Mouse (Mus musculus) ES-Bruce4 (cell line): ENCODE results near the gene Nr2f1. TPM values are rescaled to one million over a fixed set of nuclear protein-coding genes. Genes with fewer than 3 reads are reported as not detected.
A peak's percentile ranks its signal among the peaks of the same experiment; 100 is the strongest.

ENCODE experiments used
- H3K27ac ChIP-seq: 2 replicates; pipeline ENCODE4 v1.5.1; 2012; ENCODE audit warnings: low read length, inconsistent platforms; ENCODE audit not compliant: insufficient read depth
- H3K27me3 ChIP-seq: 2 replicates; pipeline ENCODE4 v1.6.1; 2012; ENCODE audit warnings: mild to moderate bottlenecking, low read length, inconsistent platforms; ENCODE audit not compliant: control insufficient read depth, poor library complexity, insufficient read depth, severe bottlenecking
- H3K36me3 ChIP-seq: 2 replicates; pipeline ENCODE4 v1.6.1; 2012; ENCODE audit warnings: inconsistent platforms, mild to moderate bottlenecking, low read length, moderate library complexity; ENCODE audit not compliant: control insufficient read depth, poor library complexity, insufficient read depth, severe bottlenecking
- H3K4me1 ChIP-seq: one replicate; pipeline ENCODE4 v1.8.1; 2011; ENCODE audit warnings: low read length; ENCODE audit not compliant: control insufficient read depth, insufficient read depth
- H3K4me3 ChIP-seq: 2 replicates; pipeline ENCODE4 v1.5.1; 2011; ENCODE audit warnings: low read depth, mild to moderate bottlenecking, low read length
- H3K9ac ChIP-seq: 2 replicates; pipeline ENCODE4 v1.6.1; 2012; ENCODE audit warnings: low read depth, mild to moderate bottlenecking, inconsistent platforms; ENCODE audit not compliant: poor library complexity, severe bottlenecking
- H3K9me3 ChIP-seq: replicated peaks from 2 replicates; pipeline ENCODE4 v1.6.1; 2012; ENCODE audit warnings: mild to moderate bottlenecking, low read length, inconsistent platforms; ENCODE audit not compliant: control insufficient read depth, poor library complexity, insufficient read depth, severe bottlenecking
- CTCF ChIP-seq: IDR thresholded peaks from one replicate; pipeline ENCODE4 v1.8.1; 2011; ENCODE audit warnings: low read depth, low read length
- EP300 ChIP-seq: IDR thresholded peaks from 2 replicates; pipeline ENCODE4 v1.6.1; 2011; ENCODE audit warnings: low read depth, low read length; ENCODE audit not compliant: insufficient read depth
- POLR2A ChIP-seq: IDR thresholded peaks from one replicate; pipeline ENCODE4 v1.8.1; 2011; ENCODE audit warnings: low read length; ENCODE audit not compliant: insufficient read depth
- polyA plus RNA-seq: library from polyadenylated mRNA; stranded (reverse); fragments of >200 nt; gene quantifications from 2 replicates; pipeline ENCODE4 v1.2.4, GENCODE M21; 2011; ENCODE audit warnings: low read depth; ENCODE audit not compliant: missing spikeins, insufficient read depth, insufficient read length

Nr2f1 gene
- polyA plus RNA-seq, 1 experiment = not detected

DNA sequence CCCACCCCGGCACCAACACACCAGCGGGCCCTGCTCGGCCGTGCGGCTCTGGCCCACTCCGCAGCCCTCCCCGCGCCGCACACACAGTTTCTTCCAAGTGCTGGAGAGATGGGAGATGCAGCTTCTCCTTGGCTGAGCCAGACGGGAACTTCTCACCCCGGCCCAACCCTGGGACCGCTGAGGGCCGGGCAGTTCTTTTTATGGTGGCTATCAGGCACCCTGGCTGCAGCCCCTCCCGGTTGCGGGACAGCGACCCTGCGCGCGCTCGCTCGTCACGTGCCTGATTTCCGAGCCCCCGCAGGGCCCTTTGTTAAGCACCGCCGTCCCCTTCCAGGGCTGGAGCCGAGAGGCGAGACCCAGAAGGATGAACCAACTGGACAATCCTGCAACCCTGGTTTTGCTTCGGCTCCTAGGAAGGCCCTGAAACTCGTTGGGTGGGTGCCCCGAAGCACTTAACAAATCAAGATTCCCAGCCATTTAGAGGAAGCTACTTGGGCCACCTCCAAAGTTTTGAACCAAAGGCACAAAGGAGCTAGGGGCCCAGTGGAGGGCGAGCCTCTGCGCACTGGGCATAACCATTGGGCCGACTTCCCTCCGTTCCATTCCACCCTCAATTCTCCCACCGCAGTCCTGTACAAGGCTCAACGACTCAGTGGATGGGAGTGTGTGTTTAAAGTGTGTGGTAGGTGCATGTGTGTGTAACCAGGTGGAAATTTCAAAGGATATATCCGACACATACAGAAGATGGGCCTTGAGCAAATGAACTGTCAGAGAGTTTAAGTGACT is 20.1 kb downstream of the Nr2f1 start:
- H3K27me3 ChIP-seq = peaks cover 19% of the 10 kb centered on the region
- no peaks in the 10 kb centered on the region for H3K36me3 ChIP-seq
- TF ChIP-seq EP300 = no peak
- no peak for TF ChIP-seq CTCF
- TF ChIP-seq POLR2A = no peak
- H3K27ac ChIP-seq = no peak overlapping the region
- H3K4me1 ChIP-seq = no peaks in the 10 kb centered on the region
- no peak overlapping the region; the same call in 1 of the 2 replicates for H3K9ac ChIP-seq
- peak overlapping the region; percentile 51 for H3K4me3 ChIP-seq
- peaks cover 6% of the 10 kb centered on the region; the same call in 1 of the 2 replicates for H3K9me3 ChIP-seq

DNA sequence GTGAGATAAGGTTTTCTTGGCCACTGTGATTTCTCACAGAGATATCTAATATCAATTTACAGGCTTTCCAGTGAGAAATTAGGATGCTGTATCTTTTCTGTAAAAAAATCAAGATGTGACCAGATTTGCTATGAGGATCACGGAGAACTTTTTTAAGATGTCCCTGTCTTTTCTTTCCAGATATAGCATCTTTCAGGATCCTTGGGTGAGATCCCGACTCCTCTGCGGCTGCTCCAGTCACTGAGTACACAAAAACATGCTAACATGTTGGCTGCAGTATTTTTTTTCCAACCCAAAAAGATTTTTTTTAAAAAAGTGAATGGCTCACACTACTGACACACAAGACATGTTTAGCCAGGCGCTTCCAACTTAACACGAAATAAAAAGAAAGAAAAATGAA is 20.8 kb downstream of the Nr2f1 start:
- no peak overlapping the region for H3K4me3 ChIP-seq
- no peak overlapping the region for H3K27ac ChIP-seq
- H3K27me3 ChIP-seq = peaks cover 22% of the 10 kb centered on the region
- no peak overlapping the region for H3K9ac ChIP-seq
- peaks cover 6% of the 10 kb centered on the region; the same call in 1 of the 2 replicates for H3K9me3 ChIP-seq
- TF ChIP-seq CTCF (no peak), EP300 (no peak), POLR2A (no peak)
- H3K4me1 ChIP-seq = no peaks in the 10 kb centered on the region
- no peaks in the 10 kb centered on the region for H3K36me3 ChIP-seq

DNA sequence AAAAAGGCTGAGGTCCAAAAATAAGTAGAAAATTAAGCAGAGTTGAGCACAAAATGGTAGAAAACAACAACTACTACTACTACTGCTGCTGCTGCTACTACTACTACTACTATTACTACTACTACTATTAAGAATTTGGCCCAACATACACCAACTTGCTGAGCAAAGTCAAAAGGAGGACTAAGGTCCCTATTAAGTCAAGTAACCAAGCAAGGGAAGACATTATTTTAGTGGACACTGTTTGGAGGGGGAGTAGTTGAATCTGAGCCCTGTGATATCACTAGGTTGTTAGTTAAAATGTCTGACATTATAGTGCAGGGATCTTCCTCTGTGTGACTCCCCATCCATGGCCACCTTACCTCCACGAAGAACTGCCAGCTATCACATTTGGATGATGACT is 21.5 kb downstream of the Nr2f1 start:
- Histone ChIP-seq H3K27ac (no peak overlapping the region), H3K4me1 (no peaks in the 10 kb centered on the region), H3K9ac (no peak overlapping the region), H3K36me3 (no peaks in the 10 kb centered on the region), H3K9me3 (peaks cover 6% of the 10 kb centered on the region; the same call in 1 of the 2 replicates), H3K27me3 (peaks cover 20% of the 10 kb centered on the region), H3K4me3 (no peak overlapping the region)
- TF ChIP-seq POLR2A (no peak), CTCF (no peak), EP300 (no peak)

DNA sequence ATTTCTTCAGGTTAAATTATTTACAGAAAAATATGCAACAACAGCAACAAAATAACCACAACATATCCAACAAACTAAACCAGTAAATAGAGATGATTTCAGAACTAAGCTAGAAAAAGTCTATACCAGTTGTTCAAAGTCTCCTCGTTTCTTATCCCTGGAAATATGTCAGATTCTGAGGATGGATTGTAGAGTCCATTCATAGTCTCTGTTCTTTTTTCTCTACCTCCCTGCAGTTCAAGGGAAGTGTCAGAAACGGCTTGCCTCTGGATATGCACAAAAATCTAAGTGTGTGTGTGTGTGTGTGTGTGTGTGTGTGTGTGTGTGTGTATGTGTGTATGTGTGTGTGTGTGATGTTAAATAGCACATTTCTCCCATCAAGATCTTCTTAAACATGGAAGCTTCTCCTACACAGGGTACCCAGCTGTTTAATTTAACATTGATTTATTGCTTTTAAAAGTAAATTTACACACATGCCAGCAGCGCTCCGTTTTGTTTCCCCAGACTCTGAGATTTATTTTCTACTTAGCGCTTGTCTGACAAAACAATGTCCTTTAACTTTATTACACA is 22.1 kb downstream of the Nr2f1 start:
- Histone ChIP-seq H3K36me3 (no peaks in the 10 kb centered on the region), H3K4me3 (no peak overlapping the region), H3K27me3 (peaks cover 20% of the 10 kb centered on the region), H3K9ac (no peak overlapping the region), H3K4me1 (no peaks in the 10 kb centered on the region), H3K27ac (no peak overlapping the region), H3K9me3 (peaks cover 2% of the 10 kb centered on the region; the same call in 1 of the 2 replicates)
- no peak for TF ChIP-seq POLR2A
- TF ChIP-seq EP300 = no peak
- TF ChIP-seq CTCF = no peak

DNA sequence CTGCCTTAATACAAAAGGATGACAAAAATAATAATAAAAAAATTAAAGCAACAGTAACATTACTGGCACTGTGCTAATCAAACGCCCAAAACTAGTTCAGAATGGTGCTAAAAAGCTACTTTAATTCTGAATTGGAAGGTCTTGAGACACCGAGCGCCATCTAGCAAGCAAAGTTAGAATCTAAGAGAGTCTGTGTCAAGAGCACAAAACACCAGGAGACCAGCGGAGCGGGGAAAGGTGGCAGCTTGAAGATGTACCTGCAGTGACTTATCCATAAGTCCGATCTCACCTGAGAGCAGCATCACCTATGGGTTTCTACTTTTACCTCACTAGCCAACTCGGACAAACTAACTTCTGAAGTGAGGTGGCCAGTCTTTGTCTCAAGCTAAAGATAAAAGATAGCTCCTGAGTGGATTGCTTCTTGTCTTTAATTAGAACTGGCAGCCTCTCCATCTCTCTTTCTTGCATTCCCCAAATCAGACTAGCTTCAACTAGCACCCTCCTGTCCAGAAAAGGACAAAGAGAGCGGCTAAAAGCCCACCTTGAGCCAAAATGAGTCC is 23.7 kb downstream of the Nr2f1 start:
- Histone ChIP-seq H3K4me1 (no peaks in the 10 kb centered on the region), H3K4me3 (no peak overlapping the region), H3K27me3 (peaks cover 12% of the 10 kb centered on the region), H3K27ac (no peak overlapping the region), H3K9me3 (no peaks in the 10 kb centered on the region), H3K9ac (no peak overlapping the region), H3K36me3 (no peaks in the 10 kb centered on the region)
- no peak for TF ChIP-seq EP300
- TF ChIP-seq CTCF = no peak
- no peak for TF ChIP-seq POLR2A

DNA sequence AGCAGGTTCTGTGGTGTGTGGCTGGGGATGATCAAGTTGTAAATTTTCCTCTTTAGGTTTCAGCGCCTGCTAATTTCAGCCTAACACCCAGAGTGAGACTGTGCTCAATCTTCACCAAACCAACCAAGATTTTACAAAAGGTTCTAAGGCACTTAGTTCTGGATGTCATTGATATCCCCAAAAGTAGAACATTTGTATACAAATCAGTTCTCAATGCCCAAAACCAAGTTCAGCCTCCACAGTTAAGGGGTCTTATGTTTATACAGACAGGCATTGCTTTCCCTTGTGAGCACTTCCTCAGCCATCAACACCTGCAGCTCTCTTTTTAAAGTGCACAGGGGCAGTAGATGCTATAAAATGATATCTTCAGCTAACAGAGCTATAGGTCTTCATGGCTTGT is 24.7 kb downstream of the Nr2f1 start:
- Histone ChIP-seq H3K4me3 (no peak overlapping the region), H3K4me1 (no peaks in the 10 kb centered on the region), H3K9ac (no peak overlapping the region), H3K27ac (no peak overlapping the region), H3K9me3 (no peaks in the 10 kb centered on the region), H3K36me3 (no peaks in the 10 kb centered on the region), H3K27me3 (peaks cover 12% of the 10 kb centered on the region)
- TF ChIP-seq CTCF (no peak), POLR2A (no peak), EP300 (no peak)
